Mouse (Mus musculus) lung, adult 2 months (tissue): ENCODE measurements at regions not wholly inside any gene's neighbourhood (a gene's known extent, or its start where the extent isn't known, plus 50 kb on each side); places are given as distances from the start of the nearest gene placed in this dataset.

Experiments used
- DNase-seq: peaks from one replicate; pipeline ENCODE4 v3.0.0; 2022
- H3K4me1 ChIP-seq: fragments of 200-500 bp; 2 replicates; pipeline ENCODE4 v1.6.1; 2011; ENCODE audit warnings: low read length; ENCODE audit not compliant: control insufficient read depth, insufficient read depth
- H3K4me3 ChIP-seq: fragments of 200-500 bp; replicated peaks from 2 replicates; pipeline ENCODE3; 2011; ENCODE audit warnings: low read depth, mild to moderate bottlenecking, control low read depth, low read length; ENCODE audit errors: extremely low read depth
- CTCF ChIP-seq: fragments of 200-500 bp; IDR thresholded peaks from 2 replicates; pipeline ENCODE4 v1.5.1; 2011; ENCODE audit warnings: mild to moderate bottlenecking, low read length, control low read depth; ENCODE audit not compliant: insufficient read depth
- POLR2A ChIP-seq: fragments of 200-500 bp; IDR thresholded peaks from 2 replicates; pipeline ENCODE4 v1.6.1; 2011; ENCODE audit warnings: low read depth, mild to moderate bottlenecking, control low read depth, low read length, borderline replicate concordance; ENCODE audit errors: extremely low read depth
- WGBS: fragments of 180-500 bp; shearing (Covaris S2); methylation state at CpG from one replicate; pipeline ENCODE4 v1.1.7; 2018; 5-methylcytosine and 5-hydroxymethylcytosine counted together

DNA sequence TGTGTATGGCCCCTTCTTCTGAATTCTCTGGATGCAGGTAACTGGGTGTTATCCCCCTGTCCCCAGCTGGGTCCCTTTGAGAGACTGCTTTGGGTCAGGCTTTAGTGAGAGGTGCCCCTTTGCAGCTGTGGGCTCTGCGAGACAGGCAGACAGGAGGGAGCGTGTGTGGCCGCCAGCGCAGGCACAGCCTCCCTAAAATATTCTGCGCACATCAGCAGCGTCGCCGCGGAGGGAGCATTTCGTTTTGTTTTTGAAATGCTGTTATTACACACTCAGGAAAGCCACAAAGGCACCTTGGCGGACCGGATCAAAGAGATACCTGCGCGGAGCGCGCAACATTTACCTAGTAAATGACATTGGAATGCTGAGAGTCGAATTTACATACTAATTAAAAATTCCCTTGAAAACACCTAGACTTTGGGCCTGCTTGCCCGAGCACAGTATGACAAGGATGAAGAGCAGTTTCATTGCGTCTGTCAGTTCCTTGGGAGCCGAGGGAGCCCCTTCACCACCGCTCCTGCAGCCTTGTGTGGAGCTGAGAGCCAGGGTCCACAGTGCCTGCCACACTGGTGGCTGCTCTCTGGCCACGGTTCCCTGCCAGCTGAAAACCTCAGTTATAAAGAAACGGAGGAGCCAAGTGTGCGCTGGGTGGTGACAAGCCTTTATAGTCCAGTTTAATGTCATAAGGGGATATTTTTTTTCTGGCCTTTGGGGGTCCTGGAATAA is 89.3 kb upstream of the Pmepa1 start:
- no peaks in the 10 kb centered on the region for H3K4me1 ChIP-seq
- 29% methylated on average over 24 of the region's 24 CpGs for WGBS
- no peak for DNase-seq
- TF ChIP-seq POLR2A: no peak
- TF ChIP-seq CTCF: no peak
- H3K4me3 ChIP-seq: no peak overlapping the region

DNA sequence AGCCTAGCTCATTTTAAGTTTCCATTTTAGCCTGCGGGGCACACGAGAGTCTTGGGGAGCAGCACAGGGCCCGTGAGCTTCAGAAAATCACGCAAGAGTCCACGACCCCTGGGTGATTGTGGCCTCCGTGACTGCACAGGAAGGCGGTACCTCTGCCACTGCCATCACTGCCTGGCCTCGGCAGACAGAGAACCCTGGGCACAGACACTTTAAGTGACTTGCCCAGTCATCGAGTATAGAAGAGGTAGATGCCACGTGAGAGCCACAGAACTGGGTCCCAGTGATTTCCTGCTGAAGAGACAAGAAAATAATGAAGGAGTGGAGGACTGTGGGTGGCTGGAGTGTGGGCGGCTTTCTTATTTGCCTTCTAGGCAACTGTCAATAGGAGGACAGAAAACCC is 90.4 kb upstream of the Pmepa1 start:
- 64% methylated on average over 11 of the region's 11 CpGs for WGBS
- no peak for DNase-seq
- TF ChIP-seq CTCF (no peak), POLR2A (no peak)
- H3K4me1 ChIP-seq: no peaks in the 10 kb centered on the region
- no peak overlapping the region for H3K4me3 ChIP-seq

DNA sequence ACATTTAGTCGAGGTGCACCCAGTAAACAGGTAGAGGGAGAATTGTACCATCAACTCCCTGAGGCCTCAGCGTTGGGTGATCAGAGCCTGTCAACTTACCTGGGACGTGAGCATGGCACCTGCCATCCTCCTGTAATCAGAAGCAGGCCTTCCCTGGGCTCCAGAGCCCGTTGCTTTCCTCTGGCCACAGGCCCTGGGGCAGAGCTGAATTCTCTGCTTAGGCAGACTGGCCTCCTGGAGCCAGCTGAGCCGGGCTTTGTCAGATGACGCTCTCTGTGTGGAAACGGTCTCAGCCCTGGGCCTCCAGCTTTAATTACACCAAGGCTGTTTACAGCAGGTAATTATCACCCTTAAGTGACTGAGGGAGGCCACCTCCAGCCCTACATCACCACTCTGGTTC is 92.6 kb upstream of the Pmepa1 start:
- no peak for TF ChIP-seq CTCF
- no peak for TF ChIP-seq POLR2A

DNA sequence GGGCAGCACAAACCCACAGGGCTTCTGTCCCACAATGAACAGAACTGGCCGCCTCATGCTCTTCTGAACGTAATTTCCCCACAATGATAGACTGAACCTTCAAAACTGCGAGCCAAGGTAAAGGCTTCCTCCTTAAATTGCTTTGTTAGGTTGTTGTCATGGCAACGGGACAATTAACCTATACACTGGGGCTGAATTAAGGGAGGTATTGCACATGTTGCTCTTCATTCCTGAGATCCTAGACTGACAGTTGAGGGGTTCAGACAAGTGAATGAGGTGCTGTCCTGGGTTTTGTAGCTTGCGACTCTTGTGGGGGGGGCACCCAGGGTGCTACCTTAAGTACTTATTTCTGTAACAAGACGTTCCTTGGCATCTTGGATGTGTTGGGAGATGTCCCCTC is 100.6 kb upstream of the Pmepa1 start:
- no peak overlapping the region for H3K4me3 ChIP-seq
- no peak for DNase-seq
- 86% methylated on average over 6 of the region's 6 CpGs for WGBS
- no peaks in the 10 kb centered on the region for H3K4me1 ChIP-seq
- TF ChIP-seq POLR2A (no peak), CTCF (no peak)

More for the DNA sequence above, 92.6 kb upstream of the Pmepa1 start:
- Histone ChIP-seq H3K4me1 (no peaks in the 10 kb centered on the region), H3K4me3 (no peak overlapping the region)
- 66% methylated on average over 7 of the region's 7 CpGs for WGBS
- no peak for DNase-seq

DNA sequence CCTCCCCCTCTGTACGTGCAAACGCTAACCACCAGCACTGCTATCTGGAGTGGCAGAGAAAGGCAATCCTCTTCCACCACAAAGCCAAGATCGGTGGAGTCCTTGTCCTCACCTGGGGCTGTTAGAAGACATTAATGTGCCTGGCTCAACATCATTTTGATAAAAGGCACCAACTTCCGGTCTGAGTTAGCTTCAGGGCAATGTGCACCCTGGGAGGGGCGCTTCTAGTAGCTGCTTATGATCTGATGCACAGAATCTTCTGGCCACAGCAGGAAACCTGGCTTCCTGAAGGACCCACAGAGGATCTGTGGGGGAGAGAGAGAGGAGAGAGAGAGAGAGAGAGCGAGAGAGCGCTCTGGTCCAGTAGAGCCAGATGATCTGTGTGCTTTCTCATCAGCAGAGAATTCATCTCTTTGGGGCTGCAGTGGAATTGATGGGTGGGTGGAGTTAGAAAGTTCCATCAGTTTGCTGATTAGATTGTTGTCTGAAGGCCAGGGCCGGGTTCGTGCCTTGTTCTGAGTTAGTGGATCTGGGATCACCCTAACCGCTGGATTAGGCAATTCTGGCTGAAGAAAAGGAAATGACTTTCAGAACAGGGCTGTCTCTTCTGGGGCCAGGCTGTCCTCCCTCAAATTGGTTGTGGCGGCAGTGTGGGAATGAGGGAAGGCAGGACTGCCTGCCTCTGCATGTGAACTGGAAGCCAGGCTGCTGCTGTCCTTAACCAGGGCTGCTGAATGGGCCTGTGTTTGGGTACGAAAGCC is 101.3 kb upstream of the Pmepa1 start:
- H3K4me1 ChIP-seq: no peaks in the 10 kb centered on the region
- no peak overlapping the region for H3K4me3 ChIP-seq
- no peak for TF ChIP-seq CTCF
- no peak for TF ChIP-seq POLR2A
- DNase-seq: peak; percentile 5
- 30% methylated on average over 10 of the region's 12 CpGs for WGBS

DNA sequence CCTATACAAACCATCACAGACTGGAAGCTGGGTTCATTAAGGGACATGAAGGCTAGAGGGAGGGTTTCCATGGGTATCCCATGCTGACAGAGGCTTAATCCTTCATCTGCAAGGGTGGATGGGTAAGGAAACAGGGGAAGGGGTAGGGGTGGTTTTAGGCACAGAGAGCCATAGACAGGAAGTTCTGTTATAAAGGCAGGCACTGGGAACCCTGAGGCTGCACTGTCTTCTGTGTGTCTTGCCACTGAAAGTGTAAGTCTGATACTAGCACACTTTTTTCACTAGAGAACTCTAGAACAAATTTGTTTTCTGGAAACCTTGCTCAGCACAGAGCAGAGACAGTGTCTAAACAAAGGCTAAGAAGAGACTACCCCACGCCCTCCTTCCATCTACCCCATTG is 103.4 kb upstream of the Pmepa1 start:
- no peak for TF ChIP-seq CTCF
- no peak for TF ChIP-seq POLR2A
- Histone ChIP-seq H3K4me3 (no peak overlapping the region), H3K4me1 (no peaks in the 10 kb centered on the region)
- WGBS: 97% methylated on average over 1 of the region's 1 CpGs
- no peak for DNase-seq

DNA sequence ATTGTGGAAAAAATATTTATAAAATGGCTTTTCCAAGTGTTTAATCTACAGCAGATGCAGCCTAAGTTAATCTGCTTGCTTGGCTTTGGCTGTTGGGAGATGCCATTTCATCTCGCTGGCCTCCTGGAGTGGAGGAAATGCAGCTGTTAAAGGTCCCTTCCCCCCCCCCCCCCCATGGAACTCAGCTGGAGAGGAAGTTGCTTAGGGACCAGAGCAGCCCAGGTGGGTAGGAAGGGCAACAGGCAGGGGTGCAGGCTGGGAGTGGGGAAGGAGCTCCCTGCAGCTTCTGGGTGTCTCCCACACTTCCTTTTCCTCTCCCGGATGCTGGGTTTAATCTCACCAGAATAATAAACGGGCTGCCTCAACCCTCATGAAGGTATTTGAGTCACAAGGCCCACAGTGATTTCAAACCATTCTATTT is 104.0 kb upstream of the Pmepa1 start:
- DNase-seq: no peak
- no peak for TF ChIP-seq CTCF
- no peak for TF ChIP-seq POLR2A
- WGBS: 32% methylated on average over 3 of the region's 3 CpGs

DNA sequence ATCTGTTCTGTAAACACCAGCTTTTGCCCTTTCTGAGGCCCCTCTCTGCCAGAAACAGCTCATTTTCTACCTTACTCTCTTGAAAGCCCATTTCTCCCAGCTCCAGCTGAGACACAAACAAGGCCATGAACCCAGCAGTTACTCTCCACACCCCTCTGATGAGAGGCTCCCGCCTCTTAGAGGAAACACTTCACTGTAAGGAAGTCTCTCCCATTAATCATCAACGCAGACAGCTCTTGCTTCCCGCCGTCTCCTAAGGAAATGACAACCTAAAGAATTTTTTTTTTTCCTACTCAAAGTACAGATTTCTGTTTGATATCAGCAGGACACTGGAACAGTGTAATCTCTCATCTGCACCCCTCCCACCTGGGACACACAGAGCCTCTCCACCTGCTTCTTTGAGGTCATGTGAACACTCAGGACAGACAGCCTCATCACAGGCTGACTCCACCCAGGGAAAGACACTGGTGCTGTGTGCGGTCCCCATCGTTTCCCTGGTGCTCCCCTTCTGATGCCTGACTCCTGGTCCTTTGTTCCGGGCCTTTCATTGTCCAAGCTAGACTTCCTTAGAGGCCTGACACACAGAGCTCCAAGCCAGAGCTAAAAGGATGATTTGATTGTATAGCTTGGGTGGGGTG is 106.0 kb upstream of the Pmepa1 start:
- H3K4me3 ChIP-seq: no peak overlapping the region
- no peak for DNase-seq
- WGBS: 28% methylated on average over 7 of the region's 7 CpGs
- H3K4me1 ChIP-seq: no peaks in the 10 kb centered on the region
- no peak for TF ChIP-seq POLR2A
- no peak for TF ChIP-seq CTCF

More for the DNA sequence above, 104.0 kb upstream of the Pmepa1 start:
- Histone ChIP-seq H3K4me1 (no peaks in the 10 kb centered on the region), H3K4me3 (no peak overlapping the region)

DNA sequence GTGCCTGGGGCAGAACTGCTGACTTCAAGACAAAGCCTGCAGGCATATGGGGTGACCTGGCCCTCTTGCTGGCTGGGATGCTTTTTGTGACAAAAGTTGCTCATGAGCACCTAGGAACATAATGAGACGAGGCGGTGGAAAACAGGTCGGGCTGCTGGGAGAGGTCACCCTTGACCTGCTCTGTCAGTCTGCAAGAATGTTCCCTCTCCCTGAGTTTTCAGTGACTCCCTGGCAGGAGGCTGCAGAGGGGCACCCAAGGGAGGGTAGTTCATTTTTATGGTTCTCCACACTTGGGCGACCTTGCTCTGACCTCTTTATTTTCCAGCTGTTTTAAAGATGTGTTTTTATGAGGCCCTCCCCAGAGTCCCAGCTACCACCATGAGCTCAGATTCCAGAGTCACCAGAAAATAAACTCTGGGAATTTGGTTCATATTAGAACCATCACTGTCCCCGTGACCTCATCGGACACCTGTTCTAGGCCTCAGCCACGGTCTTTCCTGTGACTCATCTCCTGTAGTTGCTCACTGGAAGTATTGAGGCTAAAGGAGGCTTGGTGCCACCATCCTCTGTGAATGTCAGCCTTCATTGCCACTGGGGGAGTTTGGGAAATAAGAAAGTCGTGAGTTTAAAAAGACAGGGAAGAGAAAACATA is 108.7 kb upstream of the Pmepa1 start:
- no peak for TF ChIP-seq CTCF
- TF ChIP-seq POLR2A: no peak
- 74% methylated on average over 8 of the region's 8 CpGs for WGBS
- no peaks in the 10 kb centered on the region for H3K4me1 ChIP-seq
- no peak for DNase-seq
- no peak overlapping the region for H3K4me3 ChIP-seq
